Mouse (Mus musculus): ENCODE data around the gene Shisa8.

DNA sequence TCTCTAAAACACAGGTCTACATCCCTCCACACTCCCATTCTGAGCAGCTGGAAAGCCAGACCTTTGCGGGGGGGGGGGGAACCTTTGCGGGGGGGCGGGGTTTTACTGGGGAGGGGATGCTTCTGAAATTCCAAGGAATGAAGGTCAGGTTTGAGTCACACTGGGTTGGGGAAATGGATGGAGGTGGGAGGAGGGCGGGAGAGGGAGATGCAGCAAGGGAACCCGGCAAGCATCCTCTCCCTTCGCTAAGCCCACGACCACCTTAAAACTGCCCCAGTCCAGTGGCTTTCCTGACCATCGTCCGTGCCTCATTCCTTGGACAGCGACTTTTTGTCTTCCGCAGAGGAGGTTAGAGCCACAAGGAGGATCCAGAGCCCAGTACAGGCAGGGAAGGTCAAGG, 1.3 kb downstream of the Shisa8 start:
- TF ChIP-seq CTCF (IDR thresholded peaks at IDR 0.05; ENCODE audit: borderline replicate concordance, insufficient read depth, low read length) = no peak
- no peak for TF ChIP-seq POLR2A (IDR thresholded peaks at IDR 0.05; ENCODE audit: low read depth, low read length)
